Mouse (Mus musculus): ENCODE results near the gene Sord.

DNA sequence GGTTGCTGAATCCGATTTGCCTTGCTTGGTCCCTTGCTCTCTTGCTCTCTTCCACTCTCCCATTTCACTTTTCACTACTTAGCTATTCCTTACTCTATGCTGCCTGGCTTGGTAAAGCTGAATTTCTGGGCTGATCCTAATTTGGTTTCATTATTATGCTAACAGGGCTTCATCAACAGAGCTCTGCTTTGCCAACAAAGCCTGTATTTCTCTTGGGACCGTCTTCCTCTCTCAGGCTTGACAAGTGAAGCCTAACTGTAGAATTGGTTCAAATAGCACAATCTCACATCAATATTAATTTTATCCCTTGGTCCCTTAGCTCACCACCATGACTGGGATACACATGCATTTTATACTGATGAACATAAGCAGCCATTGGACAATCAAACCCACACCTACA lies 77.0 kb downstream of the Sord start:
- no peak for TF ChIP-seq TAL1 (conservative IDR thresholded peaks at IDR 0.05; ENCODE audit: low read depth, low read length)
- no peak for TF ChIP-seq CTCF (IDR thresholded peaks at IDR 0.05; ENCODE audit: low read depth, low read length)

All from G1E (cell line).